In the genomic region with DNA sequence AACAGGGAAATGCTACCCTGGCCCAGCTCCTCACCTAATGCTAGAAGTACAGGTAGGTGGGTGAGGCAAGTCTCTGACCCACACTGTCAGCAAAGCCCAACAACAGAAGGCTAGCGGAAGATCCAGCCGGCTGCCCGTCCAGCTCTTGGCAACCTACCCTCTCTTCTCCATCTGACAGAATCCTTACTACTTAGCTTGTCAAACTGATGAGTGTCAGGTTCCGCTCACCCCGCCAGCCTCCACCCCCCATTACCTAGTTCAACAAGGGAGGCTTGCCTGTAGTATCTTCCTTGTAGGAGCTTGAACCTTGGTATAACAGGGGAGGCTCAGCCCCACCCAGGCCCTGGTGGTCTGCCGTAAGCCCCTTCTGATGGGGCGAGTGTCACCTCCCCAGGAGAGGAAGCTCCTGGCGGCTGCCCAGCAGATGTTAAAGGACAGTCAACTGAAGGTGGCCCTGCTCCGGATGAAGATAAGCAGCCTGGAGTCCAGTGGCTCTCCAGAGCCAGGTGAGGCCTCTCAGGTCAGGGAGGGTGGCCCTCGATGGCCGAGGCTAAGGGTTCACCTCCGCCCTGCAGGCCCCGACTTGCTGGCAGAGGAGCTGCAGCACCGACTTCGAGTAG, we compare ENCODE assay signal across 29 mouse cellular contexts. TPM values are rescaled to one million over a fixed set of nuclear protein-coding genes. Genes with fewer than 3 reads are reported as not detected.
DNase-seq lines count a peak whose midpoint lies in the region; ATAC-seq lines count a peak whose summit lies in the region.
"Had no signal": no experiment of that assay in that cellular context is flagged by ENCODE, and none has a peak within 500 bp of the region (broad histone marks: within the 10 kb centered on the region; RNA-seq: fewer than 3 reads in every experiment).

No protein-coding gene starts in this region.

- peak overlapping the region; percentile 93; the same call in 1 of the 2 replicates for H3K4me2 ChIP-seq in heart, embryonic 12.5 days
- no peak overlapping the region for H3K4me2 ChIP-seq in midbrain, embryonic 13.5 days (replicated peaks)
- H3K4me2 ChIP-seq in embryonic facial prominence, embryonic 13.5 days, result no peak overlapping the region
- H3K4me2 ChIP-seq: forebrain, embryonic 12.5 days; midbrain, embryonic 15.5 days; neural tube, embryonic 12.5 days had no signal

- H3K27me3 ChIP-seq in heart, embryonic 12.5 days (replicated peaks), result no peaks in the 10 kb centered on the region
- no peaks in the 10 kb centered on the region for H3K27me3 ChIP-seq in midbrain, embryonic 10.5 days (ENCODE audit: low read depth, poor library complexity, severe bottlenecking)
- no peaks in the 10 kb centered on the region for H3K27me3 ChIP-seq in midbrain, embryonic 13.5 days
- no peaks in the 10 kb centered on the region for H3K27me3 ChIP-seq in embryonic facial prominence, embryonic 13.5 days
- H3K27me3 ChIP-seq: CH12.LX; forebrain, embryonic 12.5 days; midbrain, embryonic 15.5 days; neural tube, embryonic 12.5 days; Patski had no signal

- no peaks in the 10 kb centered on the region for H3K9me3 ChIP-seq in heart, embryonic 12.5 days (replicated peaks)
- no peaks in the 10 kb centered on the region for H3K9me3 ChIP-seq in midbrain, embryonic 10.5 days (replicated peaks)
- H3K9me3 ChIP-seq in midbrain, embryonic 13.5 days, result no peaks in the 10 kb centered on the region
- no peaks in the 10 kb centered on the region for H3K9me3 ChIP-seq in embryonic facial prominence, embryonic 13.5 days
- H3K9me3 ChIP-seq: forebrain, embryonic 12.5 days; midbrain, embryonic 15.5 days; neural tube, embryonic 12.5 days had no signal

- no peak overlapping the region for H3K4me3 ChIP-seq in heart, embryonic 12.5 days
- no peak overlapping the region for H3K4me3 ChIP-seq in midbrain, embryonic 10.5 days
- no peak overlapping the region for H3K4me3 ChIP-seq in midbrain, embryonic 13.5 days (replicated peaks)
- H3K4me3 ChIP-seq in embryonic facial prominence, embryonic 13.5 days, result no peak overlapping the region
- H3K4me3 ChIP-seq: erythroblast, embryonic 14.5 days; forebrain, embryonic 12.5 days; midbrain, embryonic 15.5 days; neural tube, embryonic 12.5 days had no signal

- WGBS in heart, embryonic 12.5 days, result 78% methylated on average over 15 of the region's 15 CpGs
- WGBS in midbrain, embryonic 10.5 days, result 90% methylated on average over 15 of the region's 15 CpGs
- 91% methylated on average over 15 of the region's 15 CpGs for WGBS in midbrain, embryonic 13.5 days
- WGBS in embryonic facial prominence, embryonic 13.5 days, result 80% methylated on average over 15 of the region's 15 CpGs

- peak overlapping the region; percentile 52; the same call in 1 of the 2 replicates for H3K9ac ChIP-seq in heart, embryonic 12.5 days
- H3K9ac ChIP-seq in midbrain, embryonic 13.5 days (replicated peaks), result no peak overlapping the region
- 0 out of 2 replicates have a peak overlapping the region, but pooled peaks have one; percentile 32 for H3K9ac ChIP-seq in embryonic facial prominence, embryonic 13.5 days
- H3K9ac ChIP-seq: forebrain, embryonic 12.5 days; liver, embryonic 14.5 days; midbrain, embryonic 15.5 days; neural tube, embryonic 12.5 days had no signal

- peaks cover 35% of the 10 kb centered on the region for H3K4me1 ChIP-seq in heart, embryonic 12.5 days (replicated peaks)
- peaks cover 38% of the 10 kb centered on the region for H3K4me1 ChIP-seq in midbrain, embryonic 10.5 days
- peaks cover 25% of the 10 kb centered on the region for H3K4me1 ChIP-seq in midbrain, embryonic 13.5 days (replicated peaks)
- peaks cover 22% of the 10 kb centered on the region for H3K4me1 ChIP-seq in embryonic facial prominence, embryonic 13.5 days

- ATAC-seq in heart, embryonic 12.5 days (ENCODE audit: insufficient number of reproducible peaks, low FRiP score), result no peak
- no peak for ATAC-seq in midbrain, embryonic 13.5 days
- ATAC-seq in embryonic facial prominence, embryonic 13.5 days (ENCODE audit: insufficient number of reproducible peaks, insufficient read depth, low FRiP score, low TSS enrichment, low read depth), result no peak
- ATAC-seq: intestine, postnatal 0 days; midbrain, embryonic 15.5 days; Patski had no signal

- H3K36me3 ChIP-seq in heart, embryonic 12.5 days, result 0 out of 2 replicates have a peak, but pooled peaks cover 8% of the 10 kb centered on the region
- H3K36me3 ChIP-seq in midbrain, embryonic 10.5 days, result peaks cover 7% of the 10 kb centered on the region; the same call in 1 of the 2 replicates
- no peaks in the 10 kb centered on the region for H3K36me3 ChIP-seq in midbrain, embryonic 13.5 days
- H3K36me3 ChIP-seq in embryonic facial prominence, embryonic 13.5 days, result peaks cover 3% of the 10 kb centered on the region; the same call in 1 of the 2 replicates
- H3K36me3 ChIP-seq: midbrain, embryonic 15.5 days; neural tube, embryonic 12.5 days had no signal

- peak; percentile 41 to 49 for DNase-seq in cerebellum, postnatal 10 days
- DNase-seq in cerebellum, postnatal 14 days, result no peak
- no peak for DNase-seq in heart, adult 8-10 months (ENCODE audit: low spot score)
- DNase-seq in midbrain, embryonic 10.5 days (ENCODE audit: low spot score), result no peak
- DNase-seq in adrenal gland, adult 2 months, result no peak
- DNase-seq: adrenal gland, postnatal 36 days; cerebellum, adult 18-20 months; cerebellum, postnatal 25 days; gastrocnemius, postnatal 36 days; kidney, postnatal 25 days; liver; lung, adult 2 months; lung, postnatal 10 days; right cerebral cortex, adult 18-20 months; spleen, adult 18-20 months; thymus, adult 2 months; thymus, postnatal 36 days had no signal

- no peak overlapping the region for H3K27ac ChIP-seq in heart, embryonic 12.5 days (ENCODE audit: poor library complexity, severe bottlenecking)
- 0 out of 2 replicates have a peak overlapping the region, but pooled peaks have one; percentile 9 for H3K27ac ChIP-seq in midbrain, embryonic 10.5 days (replicated peaks)
- no peak overlapping the region for H3K27ac ChIP-seq in midbrain, embryonic 13.5 days
- no peak overlapping the region for H3K27ac ChIP-seq in embryonic facial prominence, embryonic 13.5 days
- H3K27ac ChIP-seq: forebrain, embryonic 12.5 days; liver, embryonic 14.5 days; macrophage; midbrain, embryonic 15.5 days; neural tube, embryonic 12.5 days had no signal

RNA-seq across cellular contexts. Expression of a gene that starts 2.8 kb away (rescaled TPM):
- 19.6 and 21.5 TPM in 2 replicates for polyA plus RNA-seq in heart, embryonic 12.5 days (2016; fragmentation: Nextera tagmentation; extraction: Ambion mirVana)
- 10 to 100 TPM in 2 of 4 experiments, 1 to 10 TPM in 2; 9.0 to 11.2 (median 10.1) TPM for total RNA-seq in heart, adult 8-10 months (2022)
- polyA plus RNA-seq in midbrain, embryonic 10.5 days (2016; fragmentation: Nextera tagmentation; extraction: Ambion mirVana), result 12.1 and 13.5 TPM in 2 replicates
- 2.8 and 3.8 TPM in 2 replicates for polyA plus RNA-seq in midbrain, embryonic 13.5 days (2015; fragmentation: Nextera tagmentation; extraction: Ambion mirVana)
- 7.6 and 11.4 TPM in 2 replicates for polyA plus RNA-seq in embryonic facial prominence, embryonic 13.5 days (2015; fragmentation: Nextera tagmentation; extraction: Ambion mirVana)
- 1 to 10 TPM; 4.7 to 6.2 TPM for total RNA-seq in adrenal gland, adult 2 months (2021)
- 5.5 and 8.8 TPM in 2 replicates for polyA plus RNA-seq in adrenal gland, adult 2 months (2012; rRNA removed)

RNA-seq across cellular contexts. Expression of a gene that starts 13.2 kb away (rescaled TPM):
- 49.8 and 50.4 TPM in 2 replicates for polyA plus RNA-seq in heart, embryonic 12.5 days (2016; fragmentation: Nextera tagmentation; extraction: Ambion mirVana)
- 1 to 10 TPM; 2.3 to 4.1 (median 3.6) TPM for total RNA-seq in heart, adult 8-10 months (2022)
- 36.8 and 41.9 TPM in 2 replicates for polyA plus RNA-seq in midbrain, embryonic 10.5 days (2016; fragmentation: Nextera tagmentation; extraction: Ambion mirVana)
- polyA plus RNA-seq in midbrain, embryonic 13.5 days (2015; fragmentation: Nextera tagmentation; extraction: Ambion mirVana), result 18.9 and 19.0 TPM in 2 replicates
- polyA plus RNA-seq in embryonic facial prominence, embryonic 13.5 days (2015; fragmentation: Nextera tagmentation; extraction: Ambion mirVana), result 24.0 and 25.3 TPM in 2 replicates
- total RNA-seq in adrenal gland, adult 2 months (2021), result 10 to 100 TPM; 16.2 to 18.9 TPM
- polyA plus RNA-seq in adrenal gland, adult 2 months (2012; rRNA removed), result 120 and 123 TPM in 2 replicates

RNA-seq across cellular contexts. Expression of a gene that starts 23.1 kb away (rescaled TPM):
- 297 and 306 TPM in 2 replicates for polyA plus RNA-seq in heart, embryonic 12.5 days (2016; fragmentation: Nextera tagmentation; extraction: Ambion mirVana)
- 100 to 1,000 TPM in 2 of 4 experiments, 10 to 100 TPM in 2; 98.3 to 109 (median 100) TPM for total RNA-seq in heart, adult 8-10 months (2022)
- 777 and 858 TPM in 2 replicates for polyA plus RNA-seq in midbrain, embryonic 10.5 days (2016; fragmentation: Nextera tagmentation; extraction: Ambion mirVana)
- polyA plus RNA-seq in midbrain, embryonic 13.5 days (2015; fragmentation: Nextera tagmentation; extraction: Ambion mirVana), result 448 and 482 TPM in 2 replicates
- 538 and 545 TPM in 2 replicates for polyA plus RNA-seq in embryonic facial prominence, embryonic 13.5 days (2015; fragmentation: Nextera tagmentation; extraction: Ambion mirVana)
- 100 to 1,000 TPM; 202 to 236 TPM for total RNA-seq in adrenal gland, adult 2 months (2021)
- polyA plus RNA-seq in adrenal gland, adult 2 months (2012; rRNA removed), result 94.3 and 101 TPM in 2 replicates

RNA-seq across cellular contexts. Expression of a gene that starts 31.6 kb away (rescaled TPM):
- polyA plus RNA-seq in heart, embryonic 12.5 days (2016; fragmentation: Nextera tagmentation; extraction: Ambion mirVana), result 15.8 and 15.9 TPM in 2 replicates
- total RNA-seq in heart, adult 8-10 months (2022), result 1 to 10 TPM; 6.5 to 9.2 (median 7.8) TPM
- 26.6 and 30.5 TPM in 2 replicates for polyA plus RNA-seq in midbrain, embryonic 10.5 days (2016; fragmentation: Nextera tagmentation; extraction: Ambion mirVana)
- polyA plus RNA-seq in midbrain, embryonic 13.5 days (2015; fragmentation: Nextera tagmentation; extraction: Ambion mirVana), result 59.6 and 62.3 TPM in 2 replicates
- 46.5 and 46.9 TPM in 2 replicates for polyA plus RNA-seq in embryonic facial prominence, embryonic 13.5 days (2015; fragmentation: Nextera tagmentation; extraction: Ambion mirVana)
- 10 to 100 TPM; 14.7 to 22.0 TPM for total RNA-seq in adrenal gland, adult 2 months (2021)
- polyA plus RNA-seq in adrenal gland, adult 2 months (2012; rRNA removed), result 59.2 and 62.5 TPM in 2 replicates

RNA-seq across cellular contexts. Expression of a gene that starts 44.1 kb away (rescaled TPM):
- polyA plus RNA-seq in heart, embryonic 12.5 days (2016; fragmentation: Nextera tagmentation; extraction: Ambion mirVana), result 5.7 and 6.1 TPM in 2 replicates
- 10 to 100 TPM; 24.9 to 27.6 (median 25.8) TPM for total RNA-seq in heart, adult 8-10 months (2022)
- 6.0 and 8.3 TPM in 2 replicates for polyA plus RNA-seq in midbrain, embryonic 10.5 days (2016; fragmentation: Nextera tagmentation; extraction: Ambion mirVana)
- polyA plus RNA-seq in midbrain, embryonic 13.5 days (2015; fragmentation: Nextera tagmentation; extraction: Ambion mirVana), result 14.4 and 15.1 TPM in 2 replicates
- polyA plus RNA-seq in embryonic facial prominence, embryonic 13.5 days (2015; fragmentation: Nextera tagmentation; extraction: Ambion mirVana), result 12.7 and 13.5 TPM in 2 replicates
- total RNA-seq in adrenal gland, adult 2 months (2021), result 10 to 100 TPM; 35.0 to 40.2 TPM
- polyA plus RNA-seq in adrenal gland, adult 2 months (2012; rRNA removed), result 91.0 and 95.5 TPM in 2 replicates

Comparison
In these comparisons a context has a peak if more than half of its experiments do, and no peak if none do; other contexts are left out.
1. DNase-seq: peak in cerebellum, postnatal 10 days (2 of 2); none in cerebellum, postnatal 14 days (0 of 2), heart, adult 8-10 months (single experiment), midbrain, embryonic 10.5 days (single experiment) and adrenal gland, adult 2 months (single experiment).